Mouse (Mus musculus): ENCODE results near the gene Marveld2. TPM values are rescaled to one million over a fixed set of nuclear protein-coding genes. Genes with fewer than 3 reads are reported as not detected.

Marveld2 gene
- polyA plus RNA-seq, 1 experiment from 2014 or later = 2.4 TPM

GRCm38 (mm10) chr13:100594838-100595551 lies 21.8 kb downstream of the Marveld2 start:
- H3K4me2 ChIP-seq = no peak overlapping the region
- 78% methylated on average over 5 of the region's 5 CpGs for WGBS

GRCm38 (mm10) chr13:100594041-100594792 lies 22.6 kb downstream of the Marveld2 start:
- Histone ChIP-seq H3K4me2 (no peak overlapping the region), H3K27ac (peak overlapping the region; percentile 67), H3K9me3 (no peaks in the 10 kb centered on the region), H3K9ac (no peak overlapping the region), H3K27me3 (no peaks in the 10 kb centered on the region), H3K4me3 (no peak overlapping the region), H3K36me3 (no peaks in the 10 kb centered on the region), H3K4me1 (replicated peaks) (no peaks in the 10 kb centered on the region)
- 51% methylated on average over 12 of the region's 17 CpGs for WGBS
- peak; percentile 78; the same call in 1 of the 2 replicates for ATAC-seq (ENCODE audit: low FRiP score)

More at GRCm38 (mm10) chr13:100594838-100595551, 21.8 kb downstream of the Marveld2 start:
- H3K36me3 ChIP-seq = no peaks in the 10 kb centered on the region
- no peaks in the 10 kb centered on the region for H3K9me3 ChIP-seq
- no peak for ATAC-seq (ENCODE audit: low FRiP score)
- H3K27ac ChIP-seq = no peak overlapping the region
- H3K4me3 ChIP-seq = no peak overlapping the region
- no peak overlapping the region for H3K9ac ChIP-seq
- H3K4me1 ChIP-seq (replicated peaks) = no peaks in the 10 kb centered on the region
- no peaks in the 10 kb centered on the region for H3K27me3 ChIP-seq

- Histone ChIP-seq H3K4me1 (replicated peaks) (no peaks in the 10 kb centered on the region), H3K9me3 (no peaks in the 10 kb centered on the region), H3K9ac (no peak overlapping the region), H3K4me2 (peak overlapping the region; percentile 18; the same call in 1 of the 2 replicates), H3K27ac (no peak overlapping the region), H3K36me3 (no peaks in the 10 kb centered on the region), H3K27me3 (no peaks in the 10 kb centered on the region), H3K4me3 (no peak overlapping the region)
- ATAC-seq (ENCODE audit: low FRiP score) = no peak
- WGBS = 91% methylated on average over 12 of the region's 12 CpGs
These were observed 28.1 kb downstream of the Marveld2 start for GRCm38 (mm10) chr13:100588646-100589045.

GRCm38 (mm10) chr13:100582144-100582543 lies 34.6 kb downstream of the Marveld2 start:
- H3K4me1 ChIP-seq (replicated peaks) = 0 out of 2 replicates have a peak, but pooled peaks cover 7% of the 10 kb centered on the region
- no peaks in the 10 kb centered on the region for H3K36me3 ChIP-seq
- H3K4me3 ChIP-seq = no peak overlapping the region
- no peak overlapping the region for H3K4me2 ChIP-seq
- H3K27ac ChIP-seq = no peak overlapping the region
- H3K9me3 ChIP-seq = no peaks in the 10 kb centered on the region
- 50% methylated on average over 6 of the region's 6 CpGs for WGBS
- H3K9ac ChIP-seq = no peak overlapping the region
- no peaks in the 10 kb centered on the region for H3K27me3 ChIP-seq
- no peak for ATAC-seq (ENCODE audit: low FRiP score)

GRCm38 (mm10) chr13:100581701-100582100 lies 35.1 kb downstream of the Marveld2 start:
- no peak for ATAC-seq (ENCODE audit: low FRiP score)
- H3K4me1 ChIP-seq (replicated peaks) = 0 out of 2 replicates have a peak, but pooled peaks cover 7% of the 10 kb centered on the region
- WGBS = 34% methylated on average over 3 of the region's 3 CpGs
- H3K4me3 ChIP-seq = no peak overlapping the region
- no peak overlapping the region for H3K27ac ChIP-seq
- H3K9ac ChIP-seq = no peak overlapping the region
- H3K4me2 ChIP-seq = no peak overlapping the region
- no peaks in the 10 kb centered on the region for H3K36me3 ChIP-seq
- no peaks in the 10 kb centered on the region for H3K9me3 ChIP-seq
- no peaks in the 10 kb centered on the region for H3K27me3 ChIP-seq

- Histone ChIP-seq H3K9ac (no peak overlapping the region), H3K4me2 (no peak overlapping the region), H3K9me3 (no peaks in the 10 kb centered on the region), H3K4me3 (no peak overlapping the region), H3K27me3 (no peaks in the 10 kb centered on the region), H3K4me1 (replicated peaks) (0 out of 2 replicates have a peak, but pooled peaks cover 7% of the 10 kb centered on the region), H3K36me3 (no peaks in the 10 kb centered on the region), H3K27ac (no peak overlapping the region)
- no peak for ATAC-seq (ENCODE audit: low FRiP score)
These were observed 36.8 kb downstream of the Marveld2 start for GRCm38 (mm10) chr13:100579951-100580350.

GRCm38 (mm10) chr13:100579220-100579619 lies 37.6 kb downstream of the Marveld2 start:
- no peak overlapping the region for H3K4me3 ChIP-seq
- no peak overlapping the region for H3K9ac ChIP-seq
- no peaks in the 10 kb centered on the region for H3K36me3 ChIP-seq
- WGBS = 61% methylated on average over 3 of the region's 3 CpGs
- 0 out of 2 replicates have a peak, but pooled peaks cover 7% of the 10 kb centered on the region for H3K4me1 ChIP-seq (replicated peaks)
- no peaks in the 10 kb centered on the region for H3K9me3 ChIP-seq
- no peak for ATAC-seq (ENCODE audit: low FRiP score)
- H3K4me2 ChIP-seq = no peak overlapping the region
- no peak overlapping the region for H3K27ac ChIP-seq
- no peaks in the 10 kb centered on the region for H3K27me3 ChIP-seq

GRCm38 (mm10) chr13:100575950-100576349 lies 40.8 kb downstream of the Marveld2 start:
- no peaks in the 10 kb centered on the region; the same call in 1 of the 2 replicates for H3K9me3 ChIP-seq

DNA sequence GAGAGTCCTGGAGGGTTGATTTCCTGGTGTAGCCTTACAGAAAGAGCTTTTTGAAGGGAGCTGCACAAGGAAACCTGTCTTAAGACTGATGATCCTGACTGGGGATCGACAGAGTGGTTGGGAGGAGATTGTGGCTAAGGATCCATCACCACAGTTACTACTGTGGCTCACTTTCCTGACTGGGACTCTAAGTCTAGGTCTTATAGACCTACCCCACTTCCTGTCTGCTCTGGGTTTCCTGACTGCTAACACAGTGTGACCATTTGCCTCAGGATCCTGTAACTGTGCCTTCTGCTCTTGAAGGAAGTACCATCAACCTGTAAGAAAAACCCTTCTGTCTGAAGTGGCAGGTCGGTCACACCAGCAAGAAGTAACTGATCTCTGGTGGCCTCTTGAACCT lies 46.1 kb downstream of the Marveld2 start:
- Histone ChIP-seq H3K4me3 (no peak overlapping the region), H3K27ac (no peak overlapping the region), H3K27me3 (no peaks in the 10 kb centered on the region), H3K4me1 (replicated peaks) (no peaks in the 10 kb centered on the region), H3K36me3 (no peaks in the 10 kb centered on the region), H3K9me3 (no peaks in the 10 kb centered on the region; the same call in 1 of the 2 replicates), H3K9ac (no peak overlapping the region), H3K4me2 (no peak overlapping the region)
- whole genome bisulfite sequencing = 67% methylated on average over 2 of the region's 2 CpGs
- ATAC-seq (ENCODE audit: low FRiP score) = no peak

More at GRCm38 (mm10) chr13:100575950-100576349, 40.8 kb downstream of the Marveld2 start:
- Histone ChIP-seq H3K4me3 (no peak overlapping the region), H3K9ac (no peak overlapping the region), H3K4me2 (no peak overlapping the region), H3K36me3 (no peaks in the 10 kb centered on the region), H3K27ac (no peak overlapping the region), H3K27me3 (no peaks in the 10 kb centered on the region), H3K4me1 (replicated peaks) (no peaks in the 10 kb centered on the region)
- no peak for ATAC-seq (ENCODE audit: low FRiP score)
- WGBS = 84% methylated on average over 2 of the region's 2 CpGs

GRCm38 (mm10) chr13:100568359-100568758 lies 48.4 kb downstream of the Marveld2 start:
- Histone ChIP-seq H3K27me3 (no peaks in the 10 kb centered on the region), H3K9me3 (no peaks in the 10 kb centered on the region), H3K4me2 (no peak overlapping the region), H3K27ac (no peak overlapping the region), H3K9ac (no peak overlapping the region), H3K36me3 (no peaks in the 10 kb centered on the region), H3K4me1 (replicated peaks) (no peaks in the 10 kb centered on the region), H3K4me3 (no peak overlapping the region)
- 96% methylated on average over 1 of the region's 1 CpGs for WGBS
- no peak for ATAC-seq (ENCODE audit: low FRiP score)

- Histone ChIP-seq H3K9ac (no peak overlapping the region), H3K27ac (no peak overlapping the region), H3K9me3 (no peaks in the 10 kb centered on the region), H3K4me3 (no peak overlapping the region), H3K36me3 (no peaks in the 10 kb centered on the region), H3K4me1 (replicated peaks) (no peaks in the 10 kb centered on the region), H3K4me2 (no peak overlapping the region), H3K27me3 (peaks cover 9% of the 10 kb centered on the region; the same call in 1 of the 2 replicates)
- ATAC-seq (ENCODE audit: low FRiP score) = no peak
- 80% methylated on average over 9 of the region's 9 CpGs for WGBS
These were observed 57.3 kb downstream of the Marveld2 start for GRCm38 (mm10) chr13:100559449-100559848.

GRCm38 (mm10) chr13:100557011-100557410 lies 59.8 kb downstream of the Marveld2 start:
- no peaks in the 10 kb centered on the region for H3K9me3 ChIP-seq
- H3K4me1 ChIP-seq (replicated peaks) = peaks cover 12% of the 10 kb centered on the region
- H3K27me3 ChIP-seq = peaks cover 33% of the 10 kb centered on the region
- 75% methylated on average over 4 of the region's 4 CpGs for WGBS
- no peak overlapping the region for H3K4me3 ChIP-seq
- H3K4me2 ChIP-seq = no peak overlapping the region
- no peak for ATAC-seq (ENCODE audit: low FRiP score)
- H3K9ac ChIP-seq = no peak overlapping the region
- H3K36me3 ChIP-seq = no peaks in the 10 kb centered on the region
- no peak overlapping the region for H3K27ac ChIP-seq

Data from hindbrain, embryonic 13.5 days (tissue).